Mouse (Mus musculus) lung, embryonic 15.5 days (tissue): Measurements from ENCODE around the gene Stxbp2. TPM values are rescaled to one million over a fixed set of nuclear protein-coding genes. Genes with fewer than 3 reads are reported as not detected.

Experiments
- ATAC-seq: fragments of 200-750 bp; cut with Nextera tagmentation; 2 replicates; pipeline ENCODE4 v1.8.0; 2017; ENCODE audit warnings: moderate number of reproducible peaks, borderline replicate concordance; ENCODE audit not compliant: low FRiP score, low TSS enrichment; ENCODE audit errors: extremely low read depth
- H3K27ac ChIP-seq: fragments of 300-500 bp; sonication (generic); 2 replicates; pipeline ENCODE4 v1.5.1; 2015; ENCODE audit warnings: moderate library complexity, mild to moderate bottlenecking, inconsistent platforms
- H3K27me3 ChIP-seq: fragments of 300-500 bp; sonication (generic); 2 replicates; pipeline ENCODE4 v1.6.1; 2015; ENCODE audit warnings: inconsistent platforms
- H3K36me3 ChIP-seq: fragments of 300-500 bp; sonication (generic); 2 replicates; pipeline ENCODE4 v1.6.1; 2015; ENCODE audit warnings: inconsistent platforms
- H3K4me1 ChIP-seq: fragments of 300-500 bp; sonication (generic); 2 replicates; pipeline ENCODE4 v1.6.1; 2015; ENCODE audit warnings: inconsistent platforms
- H3K4me2 ChIP-seq: fragments of 300-500 bp; sonication (generic); 2 replicates; pipeline ENCODE4 v1.6.1; 2015; ENCODE audit warnings: inconsistent platforms, mild to moderate bottlenecking, moderate library complexity
- H3K4me3 ChIP-seq: fragments of 300-500 bp; sonication (generic); 2 replicates; pipeline ENCODE4 v1.5.1; 2015; ENCODE audit warnings: mild to moderate bottlenecking, inconsistent platforms
- H3K9ac ChIP-seq: fragments of 300-500 bp; sonication (generic); 2 replicates; pipeline ENCODE4 v1.6.1; 2015; ENCODE audit warnings: inconsistent platforms
- H3K9me3 ChIP-seq: fragments of 300-500 bp; sonication (generic); 2 replicates; pipeline ENCODE4 v1.6.1; 2016; ENCODE audit warnings: inconsistent platforms
- WGBS: fragments of 180-500 bp; shearing (Covaris S2); methylation state at CpG from one replicate; pipeline ENCODE4 v1.1.7; 2015; 5-methylcytosine and 5-hydroxymethylcytosine counted together
- polyA plus RNA-seq: library from polyadenylated mRNA; unstranded; fragments of >200 nt; fragmentation: Nextera tagmentation; extraction: Ambion mirVana; gene quantifications from 2 replicates; pipeline ENCODE4 v1.2.1, GENCODE M21; 2015

The Stxbp2 gene
- polyA plus RNA-seq, 1 experiment from 2014 or later = 84.6 TPM

GRCm38 (mm10) chr8:3671980-3672491 lies 41.3 kb downstream of the Stxbp2 start, which contains the start of gene Fcor:
Fcor (minus strand) TSS chr8:3672362.
- no peaks in the 10 kb centered on the region for H3K36me3 ChIP-seq
- peak within 1 kb of the TSS; percentile 59 for H3K9ac ChIP-seq
- H3K4me3 ChIP-seq = peak within 1 kb of the TSS; percentile 61
- no peaks in the 10 kb centered on the region for H3K9me3 ChIP-seq
- WGBS = under 1% methylated on average over 23 of the region's 23 CpGs
- H3K27ac ChIP-seq = peak within 1 kb of the TSS; percentile 54; the same call in 1 of the 2 replicates
- peak; percentile 88 for ATAC-seq
- H3K27me3 ChIP-seq = no peaks in the 10 kb centered on the region
- peak within 1 kb of the TSS; percentile 67 for H3K4me2 ChIP-seq
- peaks cover 12% of the 10 kb centered on the region; the same call in 1 of the 2 replicates for H3K4me1 ChIP-seq

- no peak for ATAC-seq
- 37% methylated on average over 3 of the region's 3 CpGs for WGBS
Measured at GRCm38 (mm10) chr8:3674671-3675070, 43.9 kb downstream of the Stxbp2 start.

GRCm38 (mm10) chr8:3676131-3676992 lies 45.6 kb downstream of the Stxbp2 start, which contains the start of gene Trappc5:
Trappc5 (plus strand) TSS chr8:3676299.
- WGBS = under 1% methylated on average over 61 of the region's 61 CpGs
- H3K27ac ChIP-seq = peak within 1 kb of the TSS; percentile 94
- H3K4me1 ChIP-seq = peaks cover 37% of the 10 kb centered on the region

More at GRCm38 (mm10) chr8:3674671-3675070, 43.9 kb downstream of the Stxbp2 start:
- Histone ChIP-seq H3K4me1 (peaks cover 31% of the 10 kb centered on the region), H3K4me2 (no peak overlapping the region), H3K9ac (no peak overlapping the region), H3K9me3 (no peaks in the 10 kb centered on the region), H3K27ac (no peak overlapping the region), H3K4me3 (no peak overlapping the region), H3K27me3 (no peaks in the 10 kb centered on the region), H3K36me3 (peaks cover 9% of the 10 kb centered on the region)

GRCm38 (mm10) chr8:3676993-3677579 lies 46.3 kb downstream of the Stxbp2 start:
- peak overlapping the region; percentile 84 for H3K4me3 ChIP-seq
- 2% methylated on average over 15 of the region's 15 CpGs for WGBS
- H3K4me2 ChIP-seq = peak overlapping the region; percentile 71
- no peaks in the 10 kb centered on the region for H3K9me3 ChIP-seq
- no peaks in the 10 kb centered on the region for H3K27me3 ChIP-seq
- H3K4me1 ChIP-seq = peaks cover 37% of the 10 kb centered on the region
- peaks cover 31% of the 10 kb centered on the region for H3K36me3 ChIP-seq
- peak overlapping the region; percentile 95 for H3K9ac ChIP-seq
- ATAC-seq = no peak
- peak overlapping the region; percentile 94 for H3K27ac ChIP-seq

More at GRCm38 (mm10) chr8:3676131-3676992, 45.6 kb downstream of the Stxbp2 start, which contains the start of gene Trappc5:
- H3K4me2 ChIP-seq = peak within 1 kb of the TSS; percentile 71
- peak; percentile 82 for ATAC-seq
- peaks cover 26% of the 10 kb centered on the region for H3K36me3 ChIP-seq
- peak within 1 kb of the TSS; percentile 95 for H3K9ac ChIP-seq
- H3K27me3 ChIP-seq = no peaks in the 10 kb centered on the region
- H3K4me3 ChIP-seq = peak within 1 kb of the TSS; percentile 84
- H3K9me3 ChIP-seq = no peaks in the 10 kb centered on the region

- no peak overlapping the region for H3K4me3 ChIP-seq
- no peak overlapping the region for H3K27ac ChIP-seq
- WGBS = 94% methylated on average over 23 of the region's 23 CpGs
Measured at GRCm38 (mm10) chr8:3678831-3679230, 48.1 kb downstream of the Stxbp2 start.

GRCm38 (mm10) chr8:3679236-3679635 lies 48.5 kb downstream of the Stxbp2 start:
- Histone ChIP-seq H3K9ac (no peak overlapping the region), H3K36me3 (peaks cover 31% of the 10 kb centered on the region), H3K4me2 (no peak overlapping the region), H3K27me3 (no peaks in the 10 kb centered on the region), H3K4me3 (no peak overlapping the region), H3K9me3 (no peaks in the 10 kb centered on the region), H3K4me1 (peaks cover 31% of the 10 kb centered on the region), H3K27ac (no peak overlapping the region)
- WGBS = 94% methylated on average over 23 of the region's 23 CpGs
- ATAC-seq = no peak

More at GRCm38 (mm10) chr8:3678831-3679230, 48.1 kb downstream of the Stxbp2 start:
- H3K9me3 ChIP-seq = no peaks in the 10 kb centered on the region
- peaks cover 31% of the 10 kb centered on the region for H3K4me1 ChIP-seq
- ATAC-seq = no peak
- H3K9ac ChIP-seq = no peak overlapping the region
- no peaks in the 10 kb centered on the region for H3K27me3 ChIP-seq
- peaks cover 31% of the 10 kb centered on the region for H3K36me3 ChIP-seq
- no peak overlapping the region for H3K4me2 ChIP-seq

GRCm38 (mm10) chr8:3679656-3680055 lies 48.9 kb downstream of the Stxbp2 start:
- no peak for ATAC-seq

GRCm38 (mm10) chr8:3682435-3682834 lies 51.7 kb downstream of the Stxbp2 start:
- ATAC-seq = no peak
- no peaks in the 10 kb centered on the region for H3K27me3 ChIP-seq
- peaks cover 31% of the 10 kb centered on the region for H3K36me3 ChIP-seq
- H3K9ac ChIP-seq = no peak overlapping the region
- peaks cover 22% of the 10 kb centered on the region for H3K4me1 ChIP-seq
- H3K4me3 ChIP-seq = no peak overlapping the region
- H3K9me3 ChIP-seq = no peaks in the 10 kb centered on the region
- no peak overlapping the region for H3K27ac ChIP-seq
- WGBS = 92% methylated on average over 5 of the region's 5 CpGs
- no peak overlapping the region for H3K4me2 ChIP-seq

More at GRCm38 (mm10) chr8:3679656-3680055, 48.9 kb downstream of the Stxbp2 start:
- Histone ChIP-seq H3K9me3 (no peaks in the 10 kb centered on the region), H3K27me3 (no peaks in the 10 kb centered on the region), H3K4me3 (no peak overlapping the region), H3K36me3 (peaks cover 31% of the 10 kb centered on the region), H3K4me1 (peaks cover 31% of the 10 kb centered on the region), H3K9ac (no peak overlapping the region), H3K4me2 (no peak overlapping the region), H3K27ac (no peak overlapping the region)
- 76% methylated on average over 5 of the region's 5 CpGs for WGBS

GRCm38 (mm10) chr8:3683408-3684176 lies 52.8 kb downstream of the Stxbp2 start:
- no peaks in the 10 kb centered on the region for H3K9me3 ChIP-seq
- no peaks in the 10 kb centered on the region for H3K27me3 ChIP-seq
- WGBS = 56% methylated on average over 6 of the region's 6 CpGs
- H3K4me2 ChIP-seq = no peak overlapping the region
- no peak overlapping the region for H3K27ac ChIP-seq
- H3K4me1 ChIP-seq = peaks cover 11% of the 10 kb centered on the region; the same call in 1 of the 2 replicates
- ATAC-seq = no peak
- peaks cover 31% of the 10 kb centered on the region for H3K36me3 ChIP-seq
- no peak overlapping the region for H3K4me3 ChIP-seq
- no peak overlapping the region for H3K9ac ChIP-seq

- Histone ChIP-seq H3K4me1 (peaks cover 8% of the 10 kb centered on the region; the same call in 1 of the 2 replicates), H3K27ac (no peak overlapping the region), H3K27me3 (no peaks in the 10 kb centered on the region), H3K36me3 (peaks cover 23% of the 10 kb centered on the region), H3K4me3 (no peak overlapping the region), H3K4me2 (no peak overlapping the region), H3K9ac (no peak overlapping the region), H3K9me3 (no peaks in the 10 kb centered on the region)
- no peak for ATAC-seq
Measured at GRCm38 (mm10) chr8:3684530-3684929, 53.8 kb downstream of the Stxbp2 start.

GRCm38 (mm10) chr8:3685422-3685821 lies 54.7 kb downstream of the Stxbp2 start:
- Histone ChIP-seq H3K4me1 (no peaks in the 10 kb centered on the region), H3K4me2 (no peak overlapping the region), H3K9me3 (no peaks in the 10 kb centered on the region), H3K36me3 (peaks cover 14% of the 10 kb centered on the region), H3K27me3 (no peaks in the 10 kb centered on the region), H3K4me3 (no peak overlapping the region), H3K9ac (no peak overlapping the region), H3K27ac (no peak overlapping the region)
- WGBS = 60% methylated on average over 5 of the region's 5 CpGs
- ATAC-seq = no peak
